Mouse (Mus musculus): ENCODE measurements around the gene Col15a1.

- TF ChIP-seq EP300 (optimal IDR thresholded peaks at IDR 0.05) (no peak), CTCF (IDR thresholded peaks at IDR 0.05; ENCODE audit: low read depth) (no peak)
Observed at GRCm38 (mm10) chr4:47265555-47265954, 57.6 kb downstream of the Col15a1 start.
